Mouse (Mus musculus) liver, postnatal 0 days (tissue): ENCODE data around the gene Samm50. TPM values are rescaled to one million over a fixed set of nuclear protein-coding genes. Genes with fewer than 3 reads are reported as not detected.

ENCODE experiments used
- ATAC-seq: fragments of 200-750 bp; cut with Nextera tagmentation; 2 replicates; pipeline ENCODE4 v1.8.0; 2017; ENCODE audit warnings: mild to moderate bottlenecking, moderate library complexity
- DNase-seq: peaks from one replicate; pipeline ENCODE4 v3.0.0-alpha.2; 2016
- H3K27ac ChIP-seq: fragments of 300-500 bp; sonication (generic); 2 replicates; pipeline ENCODE4 v1.5.1; 2014; ENCODE audit warnings: antibody characterized with exemption, moderate library complexity, mild to moderate bottlenecking, low read depth
- H3K27me3 ChIP-seq: fragments of 300-500 bp; sonication (generic); 2 replicates; pipeline ENCODE4 v1.6.1; 2014; ENCODE audit warnings: low read length, control low read depth, mixed read lengths; ENCODE audit not compliant: insufficient read depth
- H3K36me3 ChIP-seq: fragments of 300-500 bp; sonication (generic); replicated peaks from 2 replicates; pipeline ENCODE4 v1.6.1; 2014; ENCODE audit warnings: mild to moderate bottlenecking, control low read depth, low read length, moderate library complexity, mixed read lengths; ENCODE audit not compliant: insufficient read depth
- H3K4me1 ChIP-seq: fragments of 300-500 bp; sonication (generic); 2 replicates; pipeline ENCODE4 v1.6.1; 2014; ENCODE audit warnings: antibody characterized with exemption, mild to moderate bottlenecking, control low read depth; ENCODE audit not compliant: insufficient read depth
- H3K4me2 ChIP-seq: fragments of 300-500 bp; sonication (generic); 2 replicates; pipeline ENCODE4 v1.6.1; 2014; ENCODE audit warnings: low read depth, mild to moderate bottlenecking, low read length, moderate library complexity, mixed read lengths
- H3K4me3 ChIP-seq: fragments of 300-500 bp; sonication (generic); 2 replicates; pipeline ENCODE4 v1.5.1; 2014; ENCODE audit warnings: low read depth, low read length
- H3K9ac ChIP-seq: fragments of 300-500 bp; sonication (generic); replicated peaks from 2 replicates; pipeline ENCODE4 v1.6.1; 2014; ENCODE audit warnings: mild to moderate bottlenecking, moderate library complexity
- H3K9me3 ChIP-seq: fragments of 300-500 bp; sonication (generic); 2 replicates; pipeline ENCODE4 v1.6.1; 2016; ENCODE audit warnings: mild to moderate bottlenecking, control low read depth, low read length, mixed read lengths
- CTCF ChIP-seq: sonication (generic); IDR thresholded peaks from 2 replicates; pipeline ENCODE4 v1.5.1; 2016; ENCODE audit warnings: antibody characterized with exemption, low read depth
- EP300 ChIP-seq: IDR thresholded peaks from 2 replicates; pipeline ENCODE4 v1.6.1; 2016; ENCODE audit warnings: antibody characterized with exemption, low read depth, mild to moderate bottlenecking
- WGBS: fragments of 180-500 bp; shearing (Covaris S2); extraction: QIAGEN DNeasy Blood & Tissue Kit; methylation state at CpG from one replicate; pipeline ENCODE4 v1.1.7; 2014; ENCODE audit not compliant: insufficient replicate concordance; 5-methylcytosine and 5-hydroxymethylcytosine counted together
- polyA plus RNA-seq: library from polyadenylated mRNA; unstranded; fragments of >200 nt; fragmentation: Nextera tagmentation; extraction: Ambion mirVana; gene quantifications from 2 replicates; pipeline ENCODE4 v1.2.1, GENCODE M21; 2015

Samm50 gene
- polyA plus RNA-seq, 1 experiment from 2014 or later: 103 TPM

DNA sequence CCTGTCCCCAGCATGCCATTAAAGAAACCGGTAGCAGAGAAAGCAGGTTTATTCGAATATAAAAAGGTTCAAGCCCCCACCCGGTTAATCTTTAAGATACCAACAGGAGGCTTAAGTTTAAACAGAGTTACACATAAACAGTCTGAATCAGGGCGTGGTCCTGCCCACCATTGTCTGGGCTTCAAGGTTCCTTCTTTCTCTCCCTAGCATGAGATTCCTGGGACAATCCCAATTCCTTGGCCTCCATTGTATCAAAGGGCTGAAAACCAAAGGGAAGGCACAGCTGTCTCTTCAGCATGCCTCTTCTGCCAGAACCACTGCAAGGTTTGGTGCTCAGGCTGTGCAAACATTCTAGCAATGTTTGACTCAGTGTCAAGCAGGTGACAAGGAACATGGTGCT is 5.8 kb upstream of the Samm50 start:
- H3K4me1 ChIP-seq: peaks cover 10% of the 10 kb centered on the region
- 51% methylated on average over 4 of the region's 4 CpGs for WGBS
- no peak overlapping the region for H3K4me3 ChIP-seq
- H3K27ac ChIP-seq: no peak overlapping the region
- no peak for ATAC-seq
- no peaks in the 10 kb centered on the region for H3K9me3 ChIP-seq
- H3K27me3 ChIP-seq: no peaks in the 10 kb centered on the region
- H3K36me3 ChIP-seq: peaks cover 4% of the 10 kb centered on the region
- H3K4me2 ChIP-seq: no peak overlapping the region
- DNase-seq: no peak
- H3K9ac ChIP-seq: no peak overlapping the region
- no peak for TF ChIP-seq EP300
- TF ChIP-seq CTCF: no peak

DNA sequence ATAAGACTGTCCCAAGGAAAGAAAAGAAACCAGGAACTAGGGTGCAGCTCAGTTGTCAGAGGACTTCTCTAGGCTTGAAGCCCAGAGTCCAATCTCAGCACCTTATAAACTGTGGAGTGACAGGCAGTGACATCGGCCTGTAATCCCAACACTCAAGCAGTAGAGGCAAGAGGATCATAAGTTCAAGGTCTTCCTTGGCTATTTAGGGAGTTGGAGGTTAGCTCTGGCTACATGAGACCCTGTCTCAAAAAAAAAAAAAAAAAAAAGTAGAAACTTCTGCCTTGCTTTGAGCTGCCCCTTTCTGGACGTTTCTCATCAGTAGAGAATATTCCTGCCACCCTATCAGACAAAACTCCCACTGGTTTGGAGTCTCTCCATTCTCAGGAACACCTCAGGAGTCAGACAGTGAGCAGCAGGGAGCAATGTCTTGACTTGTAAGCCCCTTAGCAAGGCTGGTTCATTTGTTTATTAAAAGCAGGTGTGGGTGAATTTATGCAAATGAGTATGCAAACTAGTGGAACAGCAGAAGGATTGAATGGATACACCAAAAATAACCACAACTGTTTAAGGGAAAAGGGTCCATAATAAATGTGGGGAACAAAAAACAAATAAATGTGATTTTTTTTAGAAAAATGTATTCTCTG is 3.0 kb upstream of the Samm50 start:
- H3K4me2 ChIP-seq: no peak overlapping the region
- no peaks in the 10 kb centered on the region for H3K9me3 ChIP-seq
- H3K4me1 ChIP-seq: peaks cover 20% of the 10 kb centered on the region
- 78% methylated on average over 2 of the region's 2 CpGs for WGBS
- ATAC-seq (no peak), DNase-seq (no peak)
- no peak overlapping the region for H3K9ac ChIP-seq
- TF ChIP-seq EP300 (no peak), CTCF (no peak)
- H3K27me3 ChIP-seq: no peaks in the 10 kb centered on the region
- no peak overlapping the region for H3K27ac ChIP-seq
- H3K36me3 ChIP-seq: peaks cover 4% of the 10 kb centered on the region
- no peak overlapping the region for H3K4me3 ChIP-seq

DNA sequence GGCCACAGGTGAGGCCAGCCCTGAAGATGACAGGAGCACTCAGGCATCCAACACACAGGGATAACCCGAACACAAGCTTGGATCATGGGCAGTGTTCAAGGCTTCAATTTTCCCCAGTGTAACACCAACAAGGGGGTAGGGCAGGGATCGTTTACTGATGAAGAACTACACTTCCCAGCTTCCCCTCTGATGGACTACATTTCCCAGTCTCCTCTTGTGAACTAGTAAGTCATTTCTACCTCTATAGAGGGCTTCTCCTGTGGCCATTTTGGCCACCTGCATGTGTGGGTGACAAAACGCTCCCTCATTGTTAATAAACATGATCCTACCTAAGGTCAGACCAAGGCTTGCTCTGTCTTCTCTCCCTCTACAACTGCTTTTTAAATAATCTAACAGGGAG is 2.2 kb upstream of the Samm50 start:
- 0 out of 2 replicates have a peak, but pooled peaks have one; percentile 5 for ATAC-seq
- H3K9me3 ChIP-seq: no peaks in the 10 kb centered on the region
- no peaks in the 10 kb centered on the region for H3K27me3 ChIP-seq
- WGBS: 38% methylated on average over 3 of the region's 3 CpGs
- peaks cover 17% of the 10 kb centered on the region for H3K4me1 ChIP-seq
- no peak overlapping the region for H3K4me2 ChIP-seq
- no peak overlapping the region for H3K9ac ChIP-seq
- no peak overlapping the region for H3K4me3 ChIP-seq
- DNase-seq: no peak
- TF ChIP-seq EP300 (no peak), CTCF (no peak)
- H3K36me3 ChIP-seq: peaks cover 2% of the 10 kb centered on the region
- H3K27ac ChIP-seq: no peak overlapping the region

DNA sequence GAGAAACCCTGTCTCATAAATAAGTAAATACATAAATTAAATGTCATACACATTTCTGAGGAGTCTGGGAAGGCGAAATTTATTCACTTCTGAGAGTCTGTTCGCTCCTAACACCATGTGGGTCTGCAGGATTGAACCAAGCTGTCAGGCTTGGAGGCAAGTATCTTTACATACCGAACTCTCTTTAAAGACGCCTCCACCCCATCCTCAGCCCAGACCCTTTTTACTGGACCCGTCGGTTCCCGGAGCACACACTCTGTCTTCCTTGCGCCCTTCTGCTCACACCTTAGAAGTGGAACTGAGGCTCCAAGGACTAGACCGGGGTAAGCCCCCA is 350 bp upstream of the Samm50 start:
- 2% methylated on average over 9 of the region's 9 CpGs for WGBS
- ATAC-seq: no peak
- Histone ChIP-seq H3K27me3 (no peaks in the 10 kb centered on the region), H3K4me1 (peaks cover 17% of the 10 kb centered on the region), H3K4me2 (peak overlapping the region; percentile 82), H3K36me3 (0 out of 2 replicates have a peak, but pooled peaks cover 6% of the 10 kb centered on the region), H3K4me3 (peak overlapping the region; percentile 87), H3K9me3 (no peaks in the 10 kb centered on the region), H3K27ac (peak overlapping the region; percentile 99), H3K9ac (peak overlapping the region; percentile 78)
- no peak for DNase-seq
- no peak for TF ChIP-seq CTCF
- TF ChIP-seq EP300: no peak

DNA sequence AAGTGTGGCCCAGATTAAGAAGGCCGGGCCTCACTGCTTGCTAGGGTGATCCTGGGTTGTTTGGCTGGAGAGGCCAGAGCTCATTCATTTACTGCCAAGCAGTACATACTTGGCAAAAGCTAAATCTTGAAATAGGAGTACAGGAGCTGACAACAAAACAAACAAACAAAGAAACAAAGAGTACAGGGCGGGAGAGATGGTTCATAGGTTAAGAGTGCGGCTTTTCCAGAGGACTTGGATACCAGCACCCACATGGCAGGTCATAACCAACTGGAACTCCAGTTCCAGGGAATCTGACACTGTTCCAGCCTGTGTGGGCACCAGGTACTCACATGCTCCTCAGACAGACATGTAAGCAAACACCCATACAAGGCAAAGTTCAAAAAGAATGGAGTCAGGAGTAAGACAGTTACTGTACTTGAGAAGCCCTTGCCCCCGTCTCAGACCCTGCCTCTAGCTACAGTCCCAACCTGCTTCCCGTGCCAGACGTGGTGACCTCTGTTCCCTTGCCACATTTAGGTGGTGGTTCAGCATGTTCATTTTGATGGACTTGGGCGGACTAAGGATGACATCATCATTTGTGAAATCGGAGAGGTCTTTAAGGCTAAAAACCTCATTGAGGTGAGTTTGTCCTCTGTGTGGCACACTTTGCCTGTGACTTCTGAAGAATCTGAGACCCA is 4.6 kb downstream of the Samm50 start:
- Histone ChIP-seq H3K27me3 (no peaks in the 10 kb centered on the region), H3K4me3 (no peak overlapping the region), H3K9ac (no peak overlapping the region), H3K36me3 (peaks cover 52% of the 10 kb centered on the region), H3K27ac (peak overlapping the region; percentile 67), H3K9me3 (no peaks in the 10 kb centered on the region), H3K4me2 (no peak overlapping the region), H3K4me1 (peaks cover 6% of the 10 kb centered on the region; the same call in 1 of the 2 replicates)
- ATAC-seq (peak; percentile 11; the same call in 1 of the 2 replicates), DNase-seq (peak; percentile 42)
- no peak for TF ChIP-seq EP300
- 75% methylated on average over 8 of the region's 8 CpGs for WGBS

DNA sequence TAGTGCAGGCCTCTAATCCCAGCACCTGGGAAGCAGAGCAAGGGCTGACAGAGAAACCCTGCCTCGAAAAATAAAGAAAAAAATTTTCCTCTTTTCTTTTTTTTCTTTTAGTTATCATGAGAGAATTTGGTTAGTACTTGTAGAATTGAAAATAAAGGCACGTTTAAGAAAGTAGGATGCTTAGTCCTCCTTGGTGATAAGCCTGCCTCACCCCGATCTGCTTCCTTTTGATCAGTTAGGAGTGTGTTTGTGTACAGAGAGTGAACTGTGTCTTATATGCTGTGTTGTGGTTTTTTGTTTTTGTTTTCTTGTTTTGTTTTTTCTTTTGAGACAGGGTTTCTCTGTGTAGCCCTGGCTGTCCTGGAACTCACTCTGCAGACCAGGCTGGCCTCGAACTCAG is 15.3 kb downstream of the Samm50 start:
- H3K4me3 ChIP-seq: no peak overlapping the region
- no peaks in the 10 kb centered on the region for H3K9me3 ChIP-seq
- ATAC-seq (no peak), DNase-seq (no peak)
- peaks cover 22% of the 10 kb centered on the region for H3K4me1 ChIP-seq
- peaks cover 57% of the 10 kb centered on the region for H3K36me3 ChIP-seq
- H3K27ac ChIP-seq: no peak overlapping the region
- 70% methylated on average over 4 of the region's 4 CpGs for WGBS
- no peaks in the 10 kb centered on the region for H3K27me3 ChIP-seq
- TF ChIP-seq CTCF (no peak), EP300 (no peak)
- no peak overlapping the region for H3K9ac ChIP-seq
- no peak overlapping the region for H3K4me2 ChIP-seq
